Comparison of ENCODE assay signal across 9 mouse cellular contexts in genomic region chr13:114457567-114458120, GRCm38 (mm10). TPM values are rescaled to one million over a fixed set of nuclear protein-coding genes. Genes with fewer than 3 reads are reported as not detected.
DNase-seq lines count a peak whose midpoint lies in the region; ATAC-seq and TF ChIP-seq lines count a peak whose summit lies in the region.
"Had no signal": no experiment of that assay in that cellular context is flagged by ENCODE, and none has a peak within 500 bp of the region (broad histone marks: within the 10 kb centered on the region; RNA-seq: fewer than 3 reads in every experiment).

No protein-coding gene starts in this region.

- H3K4me3 ChIP-seq in heart, embryonic 16.5 days (ENCODE audit: low read length) = peak overlapping the region; percentile 59
- H3K4me3 ChIP-seq in bone marrow macrophage, adult 2 months (ENCODE audit: insufficient read depth, low read length) = peak overlapping the region; percentile 36
- H3K4me3 ChIP-seq in hindbrain, embryonic 11.5 days (ENCODE audit: low read depth, low read length) = peak overlapping the region; percentile 57
- peak overlapping the region; percentile 80 for H3K4me3 ChIP-seq in midbrain, embryonic 10.5 days

- intact Hi-C loops in heart, postnatal 25 days (cut with DNase I) = loop anchor here (10.0 kb wide), 1 partner anchor 173 kb away; no protein-coding TSS in a partner anchor

- no peaks in the 10 kb centered on the region for H3K36me3 ChIP-seq in heart, embryonic 16.5 days (ENCODE audit: control insufficient read depth, insufficient read depth)
- no peaks in the 10 kb centered on the region for H3K36me3 ChIP-seq in hindbrain, embryonic 11.5 days (ENCODE audit: control insufficient read depth, insufficient read depth, low read length)
- peaks cover 30% of the 10 kb centered on the region for H3K36me3 ChIP-seq in midbrain, embryonic 10.5 days

- H3K4me1 ChIP-seq in heart, embryonic 16.5 days (ENCODE audit: control insufficient read depth, insufficient read depth, low read length) = peaks cover 8% of the 10 kb centered on the region
- H3K4me1 ChIP-seq in bone marrow macrophage, adult 2 months (ENCODE audit: control insufficient read depth, insufficient read depth, low read length) = no peaks in the 10 kb centered on the region
- 0 out of 2 replicates have a peak, but pooled peaks cover 5% of the 10 kb centered on the region for H3K4me1 ChIP-seq in hindbrain, embryonic 11.5 days (replicated peaks; ENCODE audit: control insufficient read depth, insufficient read depth, low read length)
- H3K4me1 ChIP-seq in midbrain, embryonic 10.5 days = peaks cover 41% of the 10 kb centered on the region

- H3K27me3 ChIP-seq in heart, embryonic 16.5 days (ENCODE audit: control insufficient read depth, insufficient read depth, low read length) = peaks cover 34% of the 10 kb centered on the region
- H3K27me3 ChIP-seq in hindbrain, embryonic 11.5 days (ENCODE audit: control insufficient read depth, insufficient read depth, low read length) = peaks cover 14% of the 10 kb centered on the region
- peaks cover 47% of the 10 kb centered on the region for H3K27me3 ChIP-seq in midbrain, embryonic 10.5 days (ENCODE audit: low read depth, poor library complexity, severe bottlenecking)

- H3K9me3 ChIP-seq in heart, embryonic 16.5 days (replicated peaks; ENCODE audit: control insufficient read depth, low read length) = no peaks in the 10 kb centered on the region
- no peaks in the 10 kb centered on the region for H3K9me3 ChIP-seq in hindbrain, embryonic 11.5 days (ENCODE audit: control insufficient read depth, low read length)
- no peaks in the 10 kb centered on the region for H3K9me3 ChIP-seq in midbrain, embryonic 10.5 days (replicated peaks)

- TF ChIP-seq CTCF in bone marrow macrophage, adult 2 months (IDR thresholded peaks at IDR 0.05; ENCODE audit: low read depth, low read length) = no peak

- TF ChIP-seq POLR2A in bone marrow macrophage, adult 2 months (IDR thresholded peaks at IDR 0.05; ENCODE audit: borderline replicate concordance, low read depth, low read length) = no peak

- peak overlapping the region; percentile 98 for H3K4me2 ChIP-seq in heart, embryonic 16.5 days (ENCODE audit: low read depth, low read length)
- H3K4me2 ChIP-seq in hindbrain, embryonic 11.5 days (replicated peaks; ENCODE audit: low read depth, low read length) = peak overlapping the region; percentile 93

- DNase-seq in heart, postnatal 25 days (ENCODE audit: low spot score) = no peak
- no peak for DNase-seq in hindbrain, embryonic 11.5 days (ENCODE audit: low spot score)
- no peak for DNase-seq in midbrain, embryonic 10.5 days (ENCODE audit: low spot score)
- DNase-seq in adrenal gland, adult 18-20 months (ENCODE audit: low spot score in 2 of 2) = no peak
- no peak for DNase-seq in urinary bladder, adult 2 months (ENCODE audit: low spot score)
- no peak for DNase-seq in testis, postnatal 10 days (ENCODE audit: low spot score)

- WGBS in heart, embryonic 16.5 days = 2% methylated on average over 15 of the region's 15 CpGs
- WGBS in hindbrain, embryonic 11.5 days = under 1% methylated on average over 15 of the region's 15 CpGs
- 2% methylated on average over 15 of the region's 15 CpGs for WGBS in midbrain, embryonic 10.5 days

- no peak overlapping the region for H3K9ac ChIP-seq in heart, embryonic 16.5 days (ENCODE audit: low read length)
- H3K9ac ChIP-seq in hindbrain, embryonic 11.5 days (ENCODE audit: low read depth, low read length) = peak overlapping the region; percentile 56

- ATAC-seq in heart, embryonic 16.5 days (replicated peaks; ENCODE audit: extremely low read depth, insufficient read depth, low FRiP score) = no peak
- ATAC-seq in hindbrain, embryonic 11.5 days (ENCODE audit: low FRiP score) = no peak

- H3K27ac ChIP-seq in heart, embryonic 16.5 days (ENCODE audit: low read length) = no peak overlapping the region
- H3K27ac ChIP-seq in bone marrow macrophage, adult 2 months (ENCODE audit: insufficient read depth, low read depth, low read length) = no peak overlapping the region
- no peak overlapping the region for H3K27ac ChIP-seq in hindbrain, embryonic 11.5 days (ENCODE audit: low read depth, low read length)
- H3K27ac ChIP-seq in midbrain, embryonic 10.5 days (replicated peaks) = peak overlapping the region; percentile 95

RNA-seq across cellular contexts. Expression of gene Fst, which starts 1.1 kb away (rescaled TPM):
- polyA plus RNA-seq in heart, embryonic 16.5 days (2015; fragmentation: Nextera tagmentation; extraction: Ambion mirVana) = 2.4 and 3.6 TPM in 2 replicates
- total RNA-seq in heart, postnatal 25 days (2021) = 1 to 10 TPM in 1 of 2 experiments, under 1 TPM in 1; 0.57 to 1.1 TPM
- not detected in 2 replicates for polyA plus RNA-seq in bone marrow macrophage, adult 2 months (2012; ENCODE audit: insufficient read depth, insufficient read length, missing spikeins)
- polyA plus RNA-seq in hindbrain, embryonic 11.5 days (2014; fragmentation: Nextera tagmentation; extraction: Ambion mirVana) = 15.6 and 15.8 TPM in 2 replicates
- polyA plus RNA-seq in midbrain, embryonic 10.5 days (2016; fragmentation: Nextera tagmentation; extraction: Ambion mirVana) = 40.5 and 43.1 TPM in 2 replicates
- total RNA-seq in adrenal gland, adult 18-20 months (2021) = 1 to 10 TPM; 6.9 to 10.0 TPM
- polyA plus RNA-seq in urinary bladder, adult 2 months (2012; rRNA removed) = 4.6 and 5.7 TPM in 2 replicates
- total RNA-seq: MEL had no signal
